Mouse (Mus musculus) cerebellum, postnatal 25 days (tissue): ENCODE data around the gene Zfp213.

ENCODE experiments used
- DNase-seq, 2 experiments: peaks; one replicate each; pipeline ENCODE4 v3.0.0; 2021; ENCODE audit warnings: mixed read lengths in 2 of 2

The Zfp213 gene

GRCm38 (mm10) chr17:23572059-23572458, 8.0 kb upstream of the Zfp213 start:
- DNase-seq, result no peak

- no peak for DNase-seq
These were observed 7.0 kb upstream of the Zfp213 start for GRCm38 (mm10) chr17:23571084-23571483.

GRCm38 (mm10) chr17:23570017-23570416, 6.0 kb upstream of the Zfp213 start:
- peak; percentile 50 to 65 for DNase-seq

GRCm38 (mm10) chr17:23568370-23568769, 4.3 kb upstream of the Zfp213 start:
- no peak for DNase-seq

GRCm38 (mm10) chr17:23566787-23567186, 2.7 kb upstream of the Zfp213 start:
- no peak for DNase-seq

- no peak for DNase-seq
These were observed 304 bp upstream of the Zfp213 start for GRCm38 (mm10) chr17:23564368-23564715.

GRCm38 (mm10) chr17:23559767-23560166, 4.3 kb downstream of the Zfp213 start:
- DNase-seq, result peak in 1 of 2 experiments; percentile 68

DNA sequence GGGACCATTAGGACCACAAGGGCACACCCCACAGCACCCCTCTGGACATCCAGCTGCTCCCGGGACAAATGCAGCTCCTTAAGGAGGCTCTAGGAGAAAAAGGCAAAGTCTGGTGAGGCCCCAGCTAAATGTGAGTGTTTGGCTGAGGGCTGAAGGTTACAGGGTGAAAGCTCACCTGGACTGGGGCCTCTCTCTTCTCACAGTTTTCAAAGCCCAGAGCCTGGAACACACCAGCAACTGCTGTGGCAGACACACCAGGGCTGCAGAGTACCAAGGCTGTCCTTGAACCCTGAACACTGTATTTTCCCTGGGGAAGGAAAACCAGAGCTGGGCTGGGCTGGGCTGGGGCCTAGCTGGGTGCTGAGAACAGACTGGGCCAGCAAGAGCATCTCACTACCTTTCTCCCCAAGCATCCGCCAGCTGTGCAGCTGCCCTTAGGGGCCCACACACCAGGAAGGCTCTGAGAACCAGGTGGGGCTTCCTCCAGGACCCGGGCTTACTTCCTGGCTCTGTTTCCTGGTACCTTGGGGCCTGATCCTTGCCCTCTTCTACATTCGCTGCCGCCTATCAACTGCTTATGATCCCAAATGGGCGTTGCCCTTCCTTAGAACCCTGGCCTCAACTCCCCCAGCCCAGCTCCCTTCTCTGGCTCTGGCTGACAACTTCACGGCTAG, 8.7 kb downstream of the Zfp213 start:
- no peak for DNase-seq

DNA sequence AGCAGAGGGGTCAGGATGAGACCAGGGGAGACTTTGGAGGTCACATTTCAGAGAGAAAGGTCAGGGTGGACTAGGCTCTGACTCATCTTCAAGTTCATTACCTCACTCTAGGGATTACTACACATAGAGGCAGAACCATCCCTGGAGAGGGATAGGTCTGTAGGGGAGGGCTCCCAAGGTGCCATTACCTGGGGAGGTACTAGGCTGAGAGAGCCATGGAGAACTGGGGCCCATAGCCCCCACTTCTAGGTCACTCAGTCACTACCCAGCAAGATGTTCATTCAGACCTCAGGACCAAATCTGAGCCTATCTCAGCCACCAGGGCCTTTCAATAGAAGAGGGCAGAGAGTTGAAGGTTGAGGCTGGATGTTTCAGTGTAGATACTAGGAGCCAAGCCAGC, 9.7 kb downstream of the Zfp213 start:
- DNase-seq, result no peak

- DNase-seq, result no peak
These were observed 10.4 kb downstream of the Zfp213 start for GRCm38 (mm10) chr17:23553634-23554120.

GRCm38 (mm10) chr17:23552896-23553633, 11.0 kb downstream of the Zfp213 start:
- peak in 1 of 2 experiments; percentile 5 for DNase-seq

DNA sequence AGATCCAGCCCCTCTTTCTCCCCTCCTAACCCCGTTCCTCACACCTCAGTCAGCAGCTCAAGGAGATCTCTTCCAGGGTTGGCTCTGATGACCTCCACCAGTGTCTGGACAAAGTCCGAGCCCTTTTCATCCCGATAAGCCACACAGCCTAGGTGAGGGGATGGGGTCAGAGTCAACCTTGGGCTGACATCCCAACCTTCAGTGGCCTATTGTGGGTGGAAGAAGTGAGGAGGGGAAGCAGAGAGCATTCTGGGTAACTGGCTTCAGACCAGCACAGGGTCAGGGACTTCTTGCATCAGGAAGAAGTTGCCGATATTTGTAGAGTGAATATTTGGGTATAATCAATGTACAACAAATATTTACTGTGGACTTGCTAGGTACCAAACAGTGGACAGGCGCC, 12.1 kb downstream of the Zfp213 start:
- peak; percentile 5 for DNase-seq

DNA sequence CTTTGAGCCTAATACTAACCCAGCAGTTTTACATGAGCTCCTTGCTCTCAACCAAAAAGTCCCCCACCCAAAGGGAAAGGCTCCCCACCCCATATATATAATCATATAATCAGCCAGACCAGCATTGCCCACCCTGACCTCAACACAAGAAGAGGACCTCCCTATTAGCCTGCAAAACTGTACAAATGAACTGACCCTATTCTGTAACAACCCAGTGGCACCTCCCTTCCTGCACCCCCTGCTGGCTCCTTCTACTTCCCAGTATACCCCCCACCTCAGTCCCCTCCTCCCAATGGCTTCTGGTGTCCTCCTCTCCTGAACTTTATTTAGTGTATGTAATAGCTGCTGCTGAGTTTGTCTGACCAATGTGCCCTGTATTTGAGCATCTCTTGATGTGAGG, 12.6 kb downstream of the Zfp213 start:
- DNase-seq, result no peak

GRCm38 (mm10) chr17:23550856-23551255, 13.2 kb downstream of the Zfp213 start:
- peak; percentile 59 to 63 for DNase-seq

- DNase-seq, result peak; percentile 96 to 98
These were observed 13.7 kb downstream of the Zfp213 start for GRCm38 (mm10) chr17:23550188-23550791.

DNA sequence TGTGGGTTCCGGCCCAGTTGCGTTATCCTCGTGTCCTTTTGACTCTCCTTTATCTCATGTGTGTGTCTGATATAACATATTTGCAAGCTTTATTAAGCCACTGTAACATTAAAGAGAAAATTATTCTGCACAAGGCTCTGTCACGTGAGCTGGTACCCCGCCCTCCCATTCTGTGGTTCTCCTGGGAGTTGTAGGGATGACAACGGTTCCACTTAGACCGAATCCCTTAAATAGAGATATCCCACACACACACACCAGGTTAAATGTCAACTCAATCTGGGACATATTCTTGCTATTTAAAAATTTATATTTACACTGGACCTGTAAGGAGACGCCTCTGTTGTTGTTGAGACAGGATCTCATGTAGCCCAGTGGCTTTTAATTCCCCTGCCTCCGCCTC, 14.6 kb downstream of the Zfp213 start:
- DNase-seq, result peak in 1 of 2 experiments; percentile 51

GRCm38 (mm10) chr17:23548615-23549014, 15.4 kb downstream of the Zfp213 start:
- DNase-seq, result peak; percentile 92 to 94

- no peak for DNase-seq
These were observed 16.2 kb downstream of the Zfp213 start for GRCm38 (mm10) chr17:23547681-23548443.

DNA sequence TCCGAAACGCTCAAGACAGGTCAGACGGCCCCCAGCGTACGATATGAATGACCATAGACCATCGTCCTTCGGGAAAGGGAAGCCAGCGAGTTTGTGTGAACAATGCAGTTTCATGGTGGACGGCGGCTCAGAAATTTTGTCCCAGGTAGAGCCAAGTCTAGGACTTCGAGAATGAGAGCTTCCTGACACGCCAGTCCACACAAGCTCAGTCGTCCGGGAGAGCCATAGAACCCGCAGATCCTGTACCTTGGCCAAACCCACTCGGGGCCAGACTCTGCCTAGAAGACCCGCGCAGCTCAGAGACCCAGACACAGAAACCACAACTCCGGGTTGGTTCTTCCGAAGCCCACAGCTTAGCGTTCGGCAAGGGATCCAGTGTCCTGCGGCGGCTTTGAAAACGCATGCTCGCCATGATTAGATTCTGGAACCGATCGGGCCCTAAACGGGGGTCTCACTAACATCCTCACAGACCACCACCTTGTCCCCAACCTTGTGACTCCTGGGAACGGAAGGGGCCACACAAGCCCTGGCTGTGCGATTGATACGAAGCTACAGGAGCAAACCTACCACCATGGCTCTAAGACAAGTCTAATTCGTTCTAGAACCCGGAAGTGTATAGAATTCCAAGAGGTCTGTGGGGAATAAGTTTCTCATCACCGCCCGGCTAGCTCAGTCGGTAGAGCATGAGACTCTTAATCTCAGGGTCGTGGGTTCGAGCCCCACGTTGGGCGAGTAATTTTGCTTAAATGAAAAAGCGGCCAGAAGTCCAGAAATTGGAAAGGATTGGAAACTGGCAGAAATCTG, 17.1 kb downstream of the Zfp213 start:
- peak; percentile 88 to 92 for DNase-seq

- peak; percentile 84 to 87 for DNase-seq
These were observed 17.7 kb downstream of the Zfp213 start for GRCm38 (mm10) chr17:23546333-23546701.

GRCm38 (mm10) chr17:23545841-23546240, 18.2 kb downstream of the Zfp213 start:
- no peak for DNase-seq

- DNase-seq, result no peak
These were observed 19.3 kb downstream of the Zfp213 start for GRCm38 (mm10) chr17:23544766-23545165.
